Mouse (Mus musculus) liver, adult 2 months (tissue): ENCODE results near the gene Lpin3. TPM values are rescaled to one million over a fixed set of nuclear protein-coding genes. Genes with fewer than 3 reads are reported as not detected.

Source experiments
- DNase-seq: peaks from one replicate; pipeline ENCODE4 v3.0.0-alpha.2; 2011; ENCODE audit warnings: low read depth, low spot score; ENCODE audit errors: extremely low read depth
- H3K27ac ChIP-seq: fragments of 200-500 bp; replicated peaks from 2 replicates; pipeline ENCODE4 v1.5.1; 2012; ENCODE audit warnings: low read depth, mild to moderate bottlenecking, control low read depth, inconsistent platforms, low read length; ENCODE audit not compliant: insufficient read depth
- H3K27me3 ChIP-seq: fragments of 200-500 bp; 2 replicates; pipeline ENCODE4 v1.6.1; 2012; ENCODE audit warnings: mild to moderate bottlenecking, moderate library complexity, low read length, inconsistent platforms; ENCODE audit not compliant: control insufficient read depth, insufficient read depth
- H3K36me3 ChIP-seq: fragments of 200-500 bp; 2 replicates; pipeline ENCODE4 v1.6.1; 2012; ENCODE audit warnings: low read length, inconsistent platforms; ENCODE audit not compliant: control insufficient read depth, insufficient read depth
- H3K4me1 ChIP-seq: fragments of 200-500 bp; 2 replicates; pipeline ENCODE4 v1.6.1; 2011; ENCODE audit warnings: low read length; ENCODE audit not compliant: control insufficient read depth, insufficient read depth
- H3K4me3 ChIP-seq: fragments of 200-500 bp; 2 replicates; pipeline ENCODE4 v1.5.1; 2011; ENCODE audit warnings: low read depth, mild to moderate bottlenecking, control low read depth, low read length, moderate library complexity; ENCODE audit not compliant: insufficient read depth
- H3K79me2 ChIP-seq: fragments of 200-500 bp; 2 replicates; pipeline ENCODE4 v1.6.1; 2012; ENCODE audit warnings: inconsistent platforms, mild to moderate bottlenecking, low read length, moderate library complexity; ENCODE audit not compliant: control insufficient read depth, insufficient read depth
- H3K9ac ChIP-seq: fragments of 200-500 bp; 2 replicates; pipeline ENCODE4 v1.6.1; 2012; ENCODE audit warnings: low read depth, mild to moderate bottlenecking, control low read depth, inconsistent platforms, low read length
- CTCF ChIP-seq: fragments of 200-500 bp; IDR thresholded peaks from 2 replicates; pipeline ENCODE4 v1.5.1; 2011; ENCODE audit warnings: low read depth, low read length, control low read depth
- POLR2A ChIP-seq: fragments of 200-500 bp; IDR thresholded peaks from 2 replicates; pipeline ENCODE4 v1.6.1; 2011; ENCODE audit warnings: low read length, control low read depth; ENCODE audit not compliant: insufficient read depth; ENCODE audit errors: extremely low read depth
- WGBS: fragments of 180-500 bp; shearing (Covaris S2); methylation state at CpG from one replicate; pipeline ENCODE4 v1.1.7; 2018; 5-methylcytosine and 5-hydroxymethylcytosine counted together
- polyA plus RNA-seq: library from polyadenylated mRNA; depleted of rRNA; stranded (reverse); fragments of >200 nt; gene quantifications from 2 replicates; pipeline ENCODE4 v1.2.3, GENCODE M21; 2012
- total RNA-seq: library from RNA; depleted of rRNA; stranded (reverse); fragments of >200 nt; gene quantifications from 2 replicates; pipeline ENCODE4 v1.2.3, GENCODE M21; 2014

Gene Lpin3
- total and polyA plus RNA-seq, 2 experiments: 3.6 to 4.0 TPM

DNA sequence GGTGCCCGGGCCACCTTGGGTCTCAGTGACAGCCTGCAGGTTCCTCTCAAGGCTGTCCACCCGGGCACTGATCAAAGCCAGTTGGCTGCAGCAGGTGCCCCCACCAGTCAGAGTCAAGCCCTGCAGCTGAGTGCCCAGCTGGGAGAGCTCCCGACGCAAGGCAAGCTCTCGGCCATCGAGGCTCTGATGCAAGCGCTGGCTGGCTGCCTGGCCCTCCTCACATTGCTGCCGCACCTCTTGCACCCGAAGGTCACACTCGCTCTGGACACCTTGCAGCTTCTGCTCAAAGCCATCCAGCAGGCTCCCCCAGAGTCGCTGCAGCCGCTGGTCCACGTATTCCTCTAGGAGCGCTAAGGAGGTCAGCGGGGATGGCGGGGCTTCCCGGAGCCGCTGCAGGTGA lies 28.1 kb downstream of the Lpin3 start:
- TF ChIP-seq POLR2A: no peak
- no peak for TF ChIP-seq CTCF
- H3K4me1 ChIP-seq: no peaks in the 10 kb centered on the region
- peak; percentile 9 for DNase-seq
- no peak overlapping the region for H3K27ac ChIP-seq
- H3K27me3 ChIP-seq: peaks cover 8% of the 10 kb centered on the region
- WGBS: 30% methylated on average over 18 of the region's 18 CpGs
- no peaks in the 10 kb centered on the region for H3K79me2 ChIP-seq
- H3K9ac ChIP-seq: no peak overlapping the region
- H3K36me3 ChIP-seq: no peaks in the 10 kb centered on the region
- no peak overlapping the region for H3K4me3 ChIP-seq

DNA sequence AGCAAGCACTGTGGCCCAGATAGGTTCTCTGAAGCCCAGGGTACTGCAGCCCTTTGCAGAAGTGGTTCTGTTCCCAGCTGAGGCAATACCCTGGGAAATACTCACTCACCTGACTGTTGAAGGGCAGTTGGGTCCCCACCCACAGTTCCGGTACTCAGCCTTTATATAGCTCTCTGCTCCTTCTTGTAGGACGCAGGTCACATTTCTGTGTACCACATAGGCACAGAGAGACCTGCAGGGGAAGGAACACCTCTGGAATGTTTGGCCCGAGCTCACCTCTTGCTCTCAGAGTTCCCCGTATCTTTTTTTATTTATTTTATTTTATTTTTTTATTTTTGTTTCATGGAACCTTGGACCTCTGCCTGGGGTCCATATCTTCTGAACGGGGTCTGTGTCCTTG lies 30.2 kb downstream of the Lpin3 start:
- Histone ChIP-seq H3K27ac (no peak overlapping the region), H3K4me3 (no peak overlapping the region), H3K79me2 (no peaks in the 10 kb centered on the region), H3K36me3 (no peaks in the 10 kb centered on the region), H3K9ac (no peak overlapping the region), H3K27me3 (peaks cover 8% of the 10 kb centered on the region), H3K4me1 (no peaks in the 10 kb centered on the region)
- DNase-seq: no peak
- no peak for TF ChIP-seq CTCF
- TF ChIP-seq POLR2A: no peak
- WGBS: 85% methylated on average over 5 of the region's 5 CpGs

DNA sequence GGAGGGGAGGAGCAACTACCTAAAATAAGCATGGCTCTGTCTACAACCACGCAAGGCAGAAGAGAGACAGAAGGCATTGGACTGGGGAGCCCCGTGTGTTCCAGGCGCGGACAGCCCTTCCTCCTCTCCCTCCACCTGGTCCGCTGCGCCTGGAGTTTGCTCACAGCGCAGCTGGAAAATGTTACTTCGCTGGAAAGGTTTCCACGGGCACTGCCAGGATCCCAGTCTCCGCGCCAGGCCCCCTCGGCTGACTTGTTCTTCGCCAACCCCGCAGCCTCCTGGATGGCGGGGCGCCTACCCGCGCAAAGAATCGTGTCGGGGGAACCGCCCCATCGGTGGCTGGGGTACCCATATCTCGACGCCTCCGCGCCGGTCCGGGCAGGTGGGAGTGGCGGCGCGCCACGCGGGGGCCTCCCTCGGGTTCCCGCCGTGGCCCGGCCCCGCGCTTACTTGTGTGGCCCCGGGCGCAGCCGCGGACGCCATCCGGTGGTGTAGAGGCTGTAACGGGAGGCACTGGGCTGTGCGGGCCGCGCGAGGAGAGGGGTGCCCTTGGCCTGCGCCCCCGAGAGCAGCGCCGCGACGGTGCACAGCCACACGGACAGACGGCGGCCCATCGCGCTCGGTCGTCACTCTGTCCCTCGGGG lies 31.2 kb downstream of the Lpin3 start:
- H3K4me1 ChIP-seq: no peaks in the 10 kb centered on the region
- no peak overlapping the region for H3K27ac ChIP-seq
- no peaks in the 10 kb centered on the region for H3K79me2 ChIP-seq
- peaks cover 8% of the 10 kb centered on the region for H3K27me3 ChIP-seq
- H3K36me3 ChIP-seq: no peaks in the 10 kb centered on the region
- WGBS: 5% methylated on average over 63 of the region's 64 CpGs
- H3K4me3 ChIP-seq: no peak overlapping the region
- no peak overlapping the region for H3K9ac ChIP-seq
- TF ChIP-seq POLR2A (no peak), CTCF (no peak)
- no peak for DNase-seq

DNA sequence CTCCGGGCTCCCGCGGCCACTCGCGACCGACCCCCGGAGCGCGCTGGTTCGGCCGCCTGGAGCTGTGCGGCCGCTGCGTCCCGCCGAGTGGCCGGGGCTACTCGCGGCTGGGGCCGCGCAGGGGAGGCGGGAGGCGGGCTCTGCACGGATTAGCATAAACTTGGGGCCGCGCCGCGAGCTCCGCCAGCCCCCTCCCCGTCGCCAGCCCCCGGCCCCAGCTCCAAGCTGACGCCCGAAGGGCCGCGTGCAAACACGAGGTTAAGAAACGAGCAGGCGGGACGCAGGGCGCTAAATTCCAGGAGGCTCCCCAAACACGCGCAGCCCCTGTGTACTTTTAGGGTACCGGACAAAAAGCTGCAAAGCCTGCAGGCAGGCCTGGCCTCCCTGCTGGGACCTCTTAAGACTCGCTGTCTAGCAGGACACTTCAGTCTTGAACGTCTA lies 31.8 kb downstream of the Lpin3 start, which contains the start of gene Emilin3:
Emilin3 (minus strand) TSS at position 98 of the 441 bp plus-strand sequence.
- WGBS: 1% methylated on average over 46 of the region's 46 CpGs

DNA sequence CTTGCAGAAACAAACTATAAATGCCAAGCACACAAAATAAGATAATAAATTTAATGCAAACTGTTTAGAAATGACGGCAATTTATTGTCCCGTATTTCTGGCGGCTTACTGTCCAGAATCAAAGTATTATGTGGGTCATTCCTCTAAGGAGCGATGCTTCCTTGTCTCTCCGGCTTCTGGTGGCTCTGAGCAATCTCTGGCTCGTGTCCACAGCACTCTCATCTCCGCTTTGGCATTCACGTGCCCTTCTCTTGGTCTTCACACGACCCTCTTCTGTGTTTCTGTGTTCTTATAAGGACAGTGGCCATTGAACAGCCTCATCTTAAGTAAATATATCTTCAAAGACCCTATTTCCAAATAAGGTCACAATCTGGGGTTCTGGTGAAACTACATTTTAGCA lies 34.2 kb downstream of the Lpin3 start:
- Histone ChIP-seq H3K4me3 (no peak overlapping the region), H3K27ac (no peak overlapping the region), H3K27me3 (peaks cover 8% of the 10 kb centered on the region), H3K36me3 (no peaks in the 10 kb centered on the region), H3K4me1 (no peaks in the 10 kb centered on the region), H3K9ac (no peak overlapping the region), H3K79me2 (no peaks in the 10 kb centered on the region)
- DNase-seq: no peak
- 72% methylated on average over 9 of the region's 9 CpGs for WGBS
- no peak for TF ChIP-seq CTCF
- no peak for TF ChIP-seq POLR2A

More for the DNA sequence above, 31.8 kb downstream of the Lpin3 start, which contains the start of gene Emilin3:
- H3K27me3 ChIP-seq: peaks cover 8% of the 10 kb centered on the region
- no peak for TF ChIP-seq POLR2A
- TF ChIP-seq CTCF: no peak
- H3K4me1 ChIP-seq: no peaks in the 10 kb centered on the region
- no peaks in the 10 kb centered on the region for H3K79me2 ChIP-seq
- DNase-seq: no peak
- no peak within 1 kb of the TSS for H3K27ac ChIP-seq
- no peak within 1 kb of the TSS for H3K4me3 ChIP-seq
- no peak within 1 kb of the TSS for H3K9ac ChIP-seq
- H3K36me3 ChIP-seq: no peaks in the 10 kb centered on the region
